40 mouse cellular contexts compared by ENCODE assay signal in the genomic region with DNA sequence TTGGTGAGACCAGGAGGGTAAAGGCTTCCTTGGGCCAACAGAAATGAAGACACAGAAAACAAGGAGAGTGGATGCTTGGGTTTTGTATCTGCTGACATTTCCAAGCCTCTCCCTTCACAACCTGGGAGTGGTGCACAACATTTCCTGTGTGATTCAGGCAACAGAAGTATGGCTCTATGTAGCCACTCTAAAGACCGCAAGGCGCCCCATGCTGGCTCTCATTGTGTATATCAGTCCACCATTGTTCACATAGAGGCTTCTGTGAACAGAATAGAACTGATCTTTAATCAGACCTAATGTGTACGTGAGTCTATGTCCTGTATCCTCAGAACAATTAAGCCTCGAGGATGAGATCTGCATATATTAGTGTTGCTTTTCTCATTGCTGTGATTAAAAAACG. TPM values are rescaled to one million over a fixed set of nuclear protein-coding genes. Genes with fewer than 3 reads are reported as not detected.
"Had no signal": no experiment of that assay in that cellular context is flagged by ENCODE, and none has a peak within 500 bp of the region (broad histone marks: within the 10 kb centered on the region; RNA-seq: fewer than 3 reads in every experiment).

No protein-coding gene starts in this region.

- H3K9ac ChIP-seq: heart, embryonic 13.5 days; heart, embryonic 15.5 days; hindbrain, embryonic 13.5 days; hindbrain, embryonic 15.5 days; kidney, embryonic 15.5 days; limb, embryonic 12.5 days; liver, embryonic 13.5 days had no signal

- DNase-seq: gastrocnemius, postnatal 14 days; gastrocnemius, postnatal 36 days; heart, adult 18-20 months; heart, postnatal 14 days; heart, postnatal 36 days; kidney, adult 11 months; kidney, adult 2 months; kidney, adult 9 months; kidney, postnatal 14 days; kidney, postnatal 36 days; liver; liver, embryonic 13.5 days had no signal

- H3K4me1 ChIP-seq: heart, embryonic 13.5 days; heart, embryonic 15.5 days; hindbrain, embryonic 13.5 days; hindbrain, embryonic 15.5 days; kidney, embryonic 15.5 days; limb, embryonic 10.5 days; limb, embryonic 12.5 days; liver, embryonic 13.5 days had no signal

- H3K9me3 ChIP-seq: heart, embryonic 13.5 days; heart, embryonic 15.5 days; hindbrain, embryonic 13.5 days; hindbrain, embryonic 15.5 days; kidney, embryonic 15.5 days; limb, embryonic 10.5 days; limb, embryonic 12.5 days; liver, embryonic 13.5 days had no signal

- H3K4me3 ChIP-seq: heart, embryonic 13.5 days; heart, embryonic 15.5 days; hindbrain, embryonic 13.5 days; hindbrain, embryonic 15.5 days; kidney, embryonic 15.5 days; left cerebral cortex, adult 2 months; limb, embryonic 10.5 days; limb, embryonic 12.5 days; liver, embryonic 13.5 days had no signal

- H3K27me3 ChIP-seq: heart, embryonic 13.5 days; heart, embryonic 15.5 days; hindbrain, embryonic 13.5 days; hindbrain, embryonic 15.5 days; kidney, embryonic 15.5 days; limb, embryonic 12.5 days; liver, embryonic 13.5 days had no signal

- H3K27ac ChIP-seq: heart, embryonic 13.5 days; heart, embryonic 15.5 days; hindbrain, embryonic 13.5 days; hindbrain, embryonic 15.5 days; hindbrain, postnatal 0 days; kidney, embryonic 15.5 days; kidney, postnatal 0 days; left cerebral cortex, adult 2 months; limb, embryonic 10.5 days; limb, embryonic 12.5 days; liver, embryonic 13.5 days had no signal

RNA-seq across cellular contexts. Expression of a gene that starts 9.7 kb away (rescaled TPM):
- total RNA-seq: gastrocnemius, adult 18-20 months; gastrocnemius, adult 8-10 months; gastrocnemius, postnatal 14 days; gastrocnemius, postnatal 36 days had no signal

RNA-seq across cellular contexts. Expression of a gene that starts 28.5 kb away (rescaled TPM):
- total RNA-seq: gastrocnemius, adult 18-20 months; gastrocnemius, adult 8-10 months; gastrocnemius, postnatal 14 days; gastrocnemius, postnatal 36 days; heart, adult 18-20 months; heart, adult 8-10 months; heart, postnatal 14 days; heart, postnatal 36 days; hematopoietic stem cell, adult 5-6 weeks; hindbrain, postnatal 0 days; layer of hippocampus, adult 18-20 months; layer of hippocampus, postnatal 10 days; layer of hippocampus, postnatal 25 days; left cerebral cortex, adult 2 months; left cerebral cortex, postnatal 14 days; left cerebral cortex, postnatal 36 days had no signal
- polyA plus RNA-seq: gonadal fat pad, adult 2 months; heart, embryonic 11.5 days; heart, embryonic 13.5 days; heart, embryonic 15.5 days; heart, postnatal 0 days; hindbrain, embryonic 11.5 days; hindbrain, embryonic 13.5 days; hindbrain, embryonic 15.5 days; hindbrain, postnatal 0 days; intestine, embryonic 14.5 days; intestine, embryonic 16.5 days; kidney, adult 2 months; kidney, embryonic 15.5 days; kidney, postnatal 0 days; large intestine, adult 2 months; limb, embryonic 10.5 days; limb, embryonic 12.5 days; limb, embryonic 14.5 days; liver, embryonic 11.5 days; liver, embryonic 13.5 days had no signal
